Mouse (Mus musculus): ENCODE data around the gene Adprhl1. TPM values are rescaled to one million over a fixed set of nuclear protein-coding genes. Genes with fewer than 3 reads are reported as not detected.

Adprhl1 gene
- polyA plus RNA-seq, 1 experiment from 2014 or later, result not detected

DNA sequence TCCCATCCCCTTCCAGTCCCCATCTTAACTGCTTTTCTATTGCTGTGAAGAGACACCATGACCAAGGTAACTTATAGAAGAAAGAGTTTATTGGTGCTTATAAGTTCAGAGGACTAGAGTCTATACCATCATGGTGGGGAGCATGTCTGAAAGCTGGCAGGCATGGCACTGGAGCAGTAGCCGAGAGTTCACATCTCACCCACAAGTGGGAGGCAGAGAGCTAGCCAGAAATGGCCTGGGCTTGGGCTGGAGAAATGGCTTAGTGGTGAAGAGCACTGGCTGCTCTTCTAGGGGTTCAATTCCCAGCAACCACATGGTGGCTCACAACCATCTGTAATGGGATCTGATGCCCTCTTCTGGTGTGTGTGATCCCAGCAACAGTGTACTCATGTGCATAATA, 50.5 kb downstream of the Adprhl1 start:
- Histone ChIP-seq H3K4me3 (no peak overlapping the region), H3K9me3 (no peaks in the 10 kb centered on the region), H3K9ac (replicated peaks) (no peak overlapping the region), H3K4me1 (peaks cover 12% of the 10 kb centered on the region), H3K27ac (replicated peaks) (no peak overlapping the region), H3K4me2 (replicated peaks) (no peak overlapping the region), H3K27me3 (peaks cover 21% of the 10 kb centered on the region), H3K36me3 (no peaks in the 10 kb centered on the region)
- WGBS, result 73% methylated on average over 1 of the region's 1 CpGs
- ATAC-seq (replicated peaks), result no peak

DNA sequence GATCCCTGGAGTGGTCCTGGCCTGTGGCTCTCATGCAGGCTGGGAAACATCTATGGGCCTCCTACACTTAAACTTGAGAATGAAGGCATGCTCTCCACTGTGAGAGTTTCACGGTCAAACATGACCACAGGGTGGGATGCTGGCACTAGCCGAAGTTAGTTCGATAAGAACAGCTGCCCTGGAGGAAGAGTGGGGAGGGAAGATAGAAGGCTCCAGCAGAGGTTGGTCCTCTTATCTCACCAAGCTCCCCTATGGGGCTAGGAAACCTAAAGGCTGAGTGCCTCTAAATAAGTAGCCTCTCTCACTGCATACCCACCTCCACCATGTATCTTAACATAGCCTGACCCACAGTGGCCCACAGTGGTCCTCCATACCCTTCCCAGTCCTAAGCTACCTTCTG, 51.2 kb downstream of the Adprhl1 start:
- WGBS, result 97% methylated on average over 3 of the region's 3 CpGs

DNA sequence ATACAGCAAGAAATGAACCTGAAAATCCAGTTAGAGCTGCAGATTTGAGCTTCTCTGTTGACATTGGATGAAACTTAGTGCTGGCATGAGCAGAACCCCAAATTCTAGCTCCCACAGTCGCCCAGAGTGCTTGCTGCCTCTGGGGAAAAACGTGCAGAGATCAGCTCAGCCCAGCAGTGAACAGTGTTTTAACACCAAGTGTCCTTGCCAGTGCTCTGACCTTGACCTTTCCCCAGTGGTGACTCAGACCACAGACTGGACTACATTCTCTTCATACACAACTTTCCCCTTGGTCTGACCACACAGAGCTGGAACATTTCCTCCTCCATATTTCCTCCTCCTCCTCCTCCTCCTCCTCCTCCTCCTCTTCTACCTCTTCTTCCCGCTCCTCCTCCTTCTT, 51.9 kb downstream of the Adprhl1 start:
- no peaks in the 10 kb centered on the region for H3K9me3 ChIP-seq
- H3K36me3 ChIP-seq, result no peaks in the 10 kb centered on the region
- H3K4me1 ChIP-seq, result peaks cover 12% of the 10 kb centered on the region
- no peak overlapping the region for H3K4me3 ChIP-seq
- ATAC-seq (replicated peaks), result no peak
- no peak overlapping the region for H3K27ac ChIP-seq (replicated peaks)
- 61% methylated on average over 3 of the region's 3 CpGs for WGBS
- no peak overlapping the region for H3K9ac ChIP-seq (replicated peaks)
- H3K4me2 ChIP-seq (replicated peaks), result no peak overlapping the region
- peaks cover 21% of the 10 kb centered on the region for H3K27me3 ChIP-seq

More for the DNA sequence above, 51.2 kb downstream of the Adprhl1 start:
- Histone ChIP-seq H3K36me3 (no peaks in the 10 kb centered on the region), H3K4me2 (replicated peaks) (no peak overlapping the region), H3K4me1 (peaks cover 12% of the 10 kb centered on the region), H3K9ac (replicated peaks) (no peak overlapping the region), H3K4me3 (no peak overlapping the region), H3K9me3 (no peaks in the 10 kb centered on the region), H3K27ac (replicated peaks) (no peak overlapping the region), H3K27me3 (peaks cover 21% of the 10 kb centered on the region)
- ATAC-seq (replicated peaks), result no peak

DNA sequence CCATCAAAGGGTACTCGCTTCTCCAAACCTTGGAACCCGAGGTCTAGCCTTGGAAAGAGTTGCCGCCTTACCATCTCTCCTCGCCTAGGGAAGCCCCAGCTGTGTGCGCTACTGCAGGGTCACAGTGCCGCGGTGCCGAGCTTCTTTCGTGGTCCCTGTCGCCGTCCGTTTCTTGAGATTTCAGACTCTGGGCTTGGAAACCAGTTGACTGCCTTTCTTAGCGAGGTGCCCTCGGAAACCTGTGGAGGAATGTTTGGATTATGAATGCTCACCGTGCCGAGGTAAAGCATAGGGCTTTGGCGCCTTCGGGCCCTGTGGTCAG, 53.0 kb downstream of the Adprhl1 start:
- Histone ChIP-seq H3K4me2 (replicated peaks) (peak overlapping the region; percentile 83), H3K9ac (replicated peaks) (peak overlapping the region; percentile 67), H3K4me3 (peak overlapping the region; percentile 69), H3K27me3 (peaks cover 21% of the 10 kb centered on the region), H3K36me3 (no peaks in the 10 kb centered on the region), H3K4me1 (peaks cover 12% of the 10 kb centered on the region), H3K9me3 (no peaks in the 10 kb centered on the region), H3K27ac (replicated peaks) (no peak overlapping the region)
- WGBS, result 1% methylated on average over 18 of the region's 18 CpGs
- no peak for ATAC-seq (replicated peaks)

DNA sequence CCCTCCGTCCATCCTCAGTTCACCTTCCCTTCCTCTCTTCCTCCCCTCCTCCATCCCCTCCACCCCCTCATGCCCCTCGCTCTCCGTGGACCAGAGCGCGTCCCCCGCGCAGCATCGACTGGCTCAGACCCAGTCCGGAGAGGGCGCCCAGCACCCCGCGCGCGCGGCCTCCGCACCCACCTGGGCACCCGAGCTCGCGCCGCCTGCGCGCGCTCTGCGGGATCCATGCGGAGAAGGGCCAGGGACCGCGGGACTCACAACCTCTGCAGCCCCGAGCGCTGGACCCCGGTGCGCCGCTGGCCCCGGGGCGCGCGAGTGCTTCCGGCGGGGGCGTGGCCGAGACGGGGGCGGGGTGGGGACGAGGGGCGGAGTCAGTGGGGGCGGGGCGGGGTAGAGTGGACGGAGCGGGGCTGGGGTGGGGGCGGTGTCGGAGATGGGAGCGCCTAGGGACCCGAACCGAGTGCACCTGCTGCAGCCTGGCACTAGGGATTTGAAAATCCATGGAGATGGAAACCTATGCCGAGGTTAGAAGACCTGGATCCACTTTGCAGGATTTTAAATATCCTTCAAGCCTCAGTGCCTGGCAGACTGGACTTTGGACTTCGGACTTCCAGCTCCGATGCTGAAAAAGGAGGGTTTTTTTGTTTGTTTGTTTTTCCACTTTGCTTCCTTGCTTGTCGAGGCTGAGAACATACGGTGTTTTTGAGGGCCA, 53.5 kb downstream of the Adprhl1 start, which contains the start of gene Grtp1:
Gene Grtp1 (minus strand): TSS at position 320 of the 712 bp plus-strand sequence.
- Histone ChIP-seq H3K9me3 (no peaks in the 10 kb centered on the region), H3K27ac (replicated peaks) (no peak within 1 kb of the TSS), H3K4me2 (replicated peaks) (peak within 1 kb of the TSS; percentile 83), H3K4me1 (peaks cover 12% of the 10 kb centered on the region), H3K36me3 (no peaks in the 10 kb centered on the region), H3K4me3 (peak within 1 kb of the TSS; percentile 69), H3K27me3 (peaks cover 21% of the 10 kb centered on the region), H3K9ac (replicated peaks) (peak within 1 kb of the TSS; percentile 67)
- WGBS, result under 1% methylated on average over 40 of the region's 58 CpGs
- ATAC-seq (replicated peaks), result peak; percentile 67

DNA sequence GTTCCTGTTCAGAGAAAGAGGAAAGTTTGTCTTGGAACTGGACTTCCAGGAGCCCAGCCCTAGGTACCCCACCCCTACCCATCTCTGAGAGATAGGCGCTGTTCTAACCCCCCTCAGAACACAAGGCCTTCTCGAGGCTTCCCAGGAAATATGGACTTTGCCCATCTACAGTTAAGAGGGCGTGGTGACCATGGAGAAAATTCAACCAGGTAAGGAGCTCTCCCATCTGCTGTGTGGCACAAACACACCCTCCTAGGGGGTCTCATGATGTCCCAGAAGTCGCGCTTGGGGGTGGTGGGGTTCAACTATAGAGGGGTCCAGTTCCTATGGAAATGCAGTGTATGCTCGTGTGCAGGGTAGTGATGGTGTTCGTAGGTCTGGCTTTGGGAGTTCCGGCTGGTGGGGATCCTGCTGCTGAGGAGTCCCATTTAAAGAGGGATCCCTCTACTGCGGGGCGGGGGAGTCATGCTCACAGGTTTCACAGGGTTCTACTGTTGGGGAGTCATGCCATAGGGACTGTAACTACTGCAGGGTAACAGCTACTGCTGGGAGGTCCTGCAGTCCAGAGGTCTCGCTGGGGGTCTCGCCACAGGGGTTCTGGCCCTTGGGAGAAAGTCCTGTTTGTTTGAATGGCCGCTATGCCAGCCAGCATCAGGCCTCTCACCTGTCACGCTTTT, 54.4 kb downstream of the Adprhl1 start:
- ATAC-seq (replicated peaks), result no peak
- no peaks in the 10 kb centered on the region for H3K9me3 ChIP-seq

DNA sequence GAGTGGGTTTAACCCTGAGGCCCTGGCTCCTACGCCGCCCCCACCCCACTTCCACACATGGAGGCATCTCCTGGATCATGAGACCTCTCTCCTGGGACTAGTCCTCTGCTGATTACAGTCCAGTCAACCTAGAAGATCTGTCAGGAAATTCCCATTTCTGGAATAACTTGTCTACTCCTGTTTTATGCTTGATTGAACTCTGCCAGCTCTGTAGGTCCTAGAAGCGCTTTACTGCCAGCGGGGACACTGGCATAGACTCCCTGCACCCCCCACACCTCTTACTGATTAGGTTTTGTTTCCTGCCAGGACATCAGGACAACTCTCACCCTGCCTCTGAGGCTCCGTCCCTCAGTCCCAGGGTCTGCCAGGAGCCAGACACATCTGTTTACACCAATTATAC, 56.5 kb downstream of the Adprhl1 start:
- Histone ChIP-seq H3K9me3 (no peaks in the 10 kb centered on the region), H3K9ac (replicated peaks) (no peak overlapping the region), H3K36me3 (no peaks in the 10 kb centered on the region), H3K27me3 (peaks cover 14% of the 10 kb centered on the region), H3K4me3 (no peak overlapping the region), H3K4me2 (replicated peaks) (no peak overlapping the region), H3K4me1 (peaks cover 18% of the 10 kb centered on the region), H3K27ac (replicated peaks) (no peak overlapping the region)
- 86% methylated on average over 5 of the region's 5 CpGs for WGBS
- ATAC-seq (replicated peaks), result no peak

More for the DNA sequence above, 54.4 kb downstream of the Adprhl1 start:
- Histone ChIP-seq H3K27ac (replicated peaks) (no peak overlapping the region), H3K4me2 (replicated peaks) (peak overlapping the region; percentile 83), H3K9ac (replicated peaks) (peak overlapping the region; percentile 67), H3K36me3 (no peaks in the 10 kb centered on the region), H3K4me1 (peaks cover 18% of the 10 kb centered on the region), H3K27me3 (peaks cover 21% of the 10 kb centered on the region), H3K4me3 (peak overlapping the region; percentile 69)
- 24% methylated on average over 14 of the region's 14 CpGs for WGBS

DNA sequence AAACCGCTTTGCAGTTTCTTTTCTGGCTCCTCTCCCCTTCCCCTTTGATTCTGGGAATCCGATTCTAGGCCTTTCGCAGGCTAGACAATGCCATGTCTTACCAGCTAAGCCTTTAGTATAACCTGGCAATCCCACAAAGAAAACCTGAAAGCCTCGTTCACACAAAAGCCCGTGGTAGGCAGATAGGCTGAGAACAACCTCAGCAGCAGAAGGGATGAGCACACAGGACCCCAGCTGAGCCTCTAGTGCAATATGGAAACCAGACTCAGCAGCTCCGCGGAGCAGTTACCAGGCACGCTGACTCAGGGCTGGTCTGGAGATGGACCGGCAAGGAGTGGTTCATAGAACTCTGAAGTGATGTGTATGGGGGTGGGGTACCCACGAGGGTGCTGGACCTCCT, 59.1 kb downstream of the Adprhl1 start:
- peak overlapping the region; percentile 18; the same call in 1 of the 2 replicates for H3K4me2 ChIP-seq (replicated peaks)
- no peak overlapping the region for H3K4me3 ChIP-seq
- 10% methylated on average over 10 of the region's 10 CpGs for WGBS
- H3K9ac ChIP-seq (replicated peaks), result no peak overlapping the region
- ATAC-seq (replicated peaks), result 0 out of 2 replicates have a peak, but pooled peaks have one; percentile 48
- peak overlapping the region; percentile 76 for H3K27ac ChIP-seq (replicated peaks)
- no peaks in the 10 kb centered on the region for H3K36me3 ChIP-seq
- peaks cover 8% of the 10 kb centered on the region for H3K4me1 ChIP-seq
- no peaks in the 10 kb centered on the region for H3K27me3 ChIP-seq
- H3K9me3 ChIP-seq, result no peaks in the 10 kb centered on the region

DNA sequence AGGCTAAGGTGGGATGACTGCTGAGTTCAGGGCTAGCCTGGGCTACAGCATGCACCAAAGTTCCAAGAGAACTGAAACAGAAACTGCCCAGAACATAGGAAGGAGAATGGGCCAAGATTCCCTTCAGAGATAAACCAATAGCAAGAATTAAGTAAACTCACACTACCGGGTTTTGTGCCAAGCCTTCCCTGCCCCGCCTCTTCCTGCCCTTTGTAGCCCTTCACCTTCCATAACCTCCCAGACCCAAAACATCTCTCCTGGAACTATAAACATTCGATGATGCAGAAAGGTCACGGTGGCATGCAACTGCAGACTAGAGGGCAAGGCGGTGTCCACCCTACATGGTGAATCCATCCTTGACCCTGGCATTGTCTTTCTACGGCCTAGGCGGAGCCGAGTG, 63.7 kb downstream of the Adprhl1 start:
- Histone ChIP-seq H3K27ac (replicated peaks) (no peak overlapping the region), H3K4me3 (no peak overlapping the region), H3K9ac (replicated peaks) (no peak overlapping the region), H3K4me2 (replicated peaks) (no peak overlapping the region), H3K4me1 (peaks cover 6% of the 10 kb centered on the region), H3K36me3 (no peaks in the 10 kb centered on the region; the same call in 1 of the 2 replicates), H3K27me3 (no peaks in the 10 kb centered on the region), H3K9me3 (no peaks in the 10 kb centered on the region)
- 96% methylated on average over 8 of the region's 8 CpGs for WGBS
- ATAC-seq (replicated peaks), result no peak

DNA sequence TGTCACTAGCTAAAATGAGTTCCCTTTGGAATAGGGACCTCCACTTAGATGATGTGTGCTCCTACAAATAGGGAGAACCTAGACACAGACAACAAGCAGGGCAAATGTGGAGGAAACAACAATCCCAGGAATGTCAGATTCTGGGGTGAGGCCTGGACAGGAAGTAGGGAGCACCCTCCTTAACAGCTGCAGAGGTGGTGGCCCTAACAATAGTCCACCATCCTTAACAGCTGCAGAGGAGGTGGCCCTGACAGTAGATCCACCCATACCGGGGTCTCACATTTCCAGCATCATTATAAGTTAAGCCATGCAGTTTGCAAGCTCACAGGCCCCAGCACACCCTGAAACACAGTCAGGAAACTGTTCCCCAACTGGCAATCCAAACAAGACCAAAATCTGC, 65.1 kb downstream of the Adprhl1 start:
- WGBS, result 96% methylated on average over 1 of the region's 1 CpGs
- ATAC-seq (replicated peaks), result no peak

DNA sequence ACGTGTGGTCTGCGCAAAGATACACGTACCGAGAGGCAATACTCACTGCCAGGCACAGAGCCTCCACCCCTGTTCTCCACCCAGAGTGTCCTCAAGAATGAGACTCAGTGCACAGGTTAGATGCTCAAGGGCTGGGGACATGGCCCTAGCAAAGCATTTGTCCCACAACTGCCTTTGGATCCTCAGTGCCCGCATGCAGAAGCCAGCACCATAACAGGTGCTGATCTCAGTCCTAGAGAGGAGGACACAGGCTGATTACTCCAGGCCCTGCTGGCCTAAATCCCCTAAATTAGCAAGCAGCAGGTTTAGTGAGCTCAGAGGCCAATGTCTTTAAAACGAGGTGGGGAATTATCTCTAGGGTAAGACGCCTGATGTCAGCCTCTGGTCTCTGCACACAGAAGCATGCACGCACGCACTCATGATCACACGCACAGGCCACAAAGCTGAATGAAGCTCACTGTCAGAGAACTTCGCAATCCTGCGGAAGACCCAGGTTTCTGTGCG, 65.9 kb downstream of the Adprhl1 start:
- no peak overlapping the region for H3K27ac ChIP-seq (replicated peaks)
- H3K27me3 ChIP-seq, result no peaks in the 10 kb centered on the region
- no peak overlapping the region for H3K9ac ChIP-seq (replicated peaks)
- WGBS, result 78% methylated on average over 13 of the region's 13 CpGs
- H3K36me3 ChIP-seq, result no peaks in the 10 kb centered on the region; the same call in 1 of the 2 replicates
- H3K9me3 ChIP-seq, result no peaks in the 10 kb centered on the region
- H3K4me3 ChIP-seq, result no peak overlapping the region
- no peaks in the 10 kb centered on the region for H3K4me1 ChIP-seq
- H3K4me2 ChIP-seq (replicated peaks), result no peak overlapping the region
- no peak for ATAC-seq (replicated peaks)

More for the DNA sequence above, 65.1 kb downstream of the Adprhl1 start:
- Histone ChIP-seq H3K4me2 (replicated peaks) (no peak overlapping the region), H3K27me3 (no peaks in the 10 kb centered on the region), H3K27ac (replicated peaks) (no peak overlapping the region), H3K4me3 (no peak overlapping the region), H3K9ac (replicated peaks) (no peak overlapping the region), H3K9me3 (no peaks in the 10 kb centered on the region), H3K36me3 (no peaks in the 10 kb centered on the region; the same call in 1 of the 2 replicates), H3K4me1 (no peaks in the 10 kb centered on the region)

DNA sequence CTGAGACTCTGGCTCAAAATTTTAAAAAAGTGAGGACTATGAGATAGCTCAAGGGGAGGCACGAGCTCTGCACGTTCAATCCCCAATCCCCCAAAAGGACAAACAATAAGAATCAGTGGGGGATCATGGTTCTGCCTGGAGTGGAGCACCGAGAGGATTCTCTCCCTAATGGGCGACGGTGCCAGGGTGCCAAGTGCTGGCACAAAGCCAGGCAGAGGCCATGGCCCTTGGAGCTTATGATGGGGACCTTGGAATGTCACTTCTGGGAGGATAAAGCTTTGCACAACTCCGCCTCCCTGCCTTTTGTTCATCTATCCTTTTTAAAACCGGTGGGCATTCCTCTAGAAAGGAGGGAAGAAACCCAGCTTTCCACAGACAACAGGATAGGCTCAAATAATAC, 66.3 kb downstream of the Adprhl1 start:
- H3K4me3 ChIP-seq, result no peak overlapping the region
- no peak for ATAC-seq (replicated peaks)
- no peaks in the 10 kb centered on the region for H3K4me1 ChIP-seq
- H3K9me3 ChIP-seq, result no peaks in the 10 kb centered on the region
- no peak overlapping the region for H3K27ac ChIP-seq (replicated peaks)
- no peaks in the 10 kb centered on the region; the same call in 1 of the 2 replicates for H3K36me3 ChIP-seq
- H3K4me2 ChIP-seq (replicated peaks), result no peak overlapping the region
- no peaks in the 10 kb centered on the region for H3K27me3 ChIP-seq
- H3K9ac ChIP-seq (replicated peaks), result no peak overlapping the region
- 47% methylated on average over 7 of the region's 7 CpGs for WGBS
